In genomic region chr11:112711656-112712055, GRCm38 (mm10) we compare ENCODE assay signal across 10 mouse cellular contexts.
"Had no signal": no experiment of that assay in that cellular context is flagged by ENCODE, and none has a peak within 500 bp of the region (broad histone marks: within the 10 kb centered on the region; RNA-seq: fewer than 3 reads in every experiment).

No protein-coding gene starts in this region.

- H3K36me3 ChIP-seq: liver, embryonic 13.5 days had no signal

- H3K4me3 ChIP-seq: liver, embryonic 13.5 days had no signal

- H3K9me3 ChIP-seq: liver, embryonic 13.5 days had no signal

- H3K27ac ChIP-seq: liver, embryonic 13.5 days had no signal

- ATAC-seq: intestine, postnatal 0 days had no signal

- H3K27me3 ChIP-seq: liver, embryonic 13.5 days had no signal

- H3K9ac ChIP-seq: liver, embryonic 13.5 days had no signal

- H3K4me1 ChIP-seq: liver, embryonic 13.5 days had no signal

- DNase-seq: kidney, adult 2 months; kidney, postnatal 14 days; kidney, postnatal 4 days; left cerebral cortex, postnatal 4 days; liver, embryonic 13.5 days; lung, adult 2 months; midbrain, embryonic 14.5 days; thymus, postnatal 25 days had no signal

- H3K4me2 ChIP-seq: liver, embryonic 13.5 days; midbrain, embryonic 11.5 days had no signal
